Mouse (Mus musculus): Measurements from ENCODE around the gene Gm7173. TPM values are rescaled to one million over a fixed set of nuclear protein-coding genes. Genes with fewer than 3 reads are reported as not detected.

Gene Gm7173
- not detected for total RNA-seq (2022)

- no peak for DNase-seq (ENCODE audit: low spot score in 2 of 2)
Measured at GRCm38 (mm10) chrX:79516977-79517645, at the start of gene Gm7173. Gene Gm7173 (minus strand): TSS chrX:79517285.

GRCm38 (mm10) chrX:79517646-79518016 is 546 bp upstream of the Gm7173 start:
- no peak for DNase-seq (ENCODE audit: low spot score in 2 of 2)

GRCm38 (mm10) chrX:79316790-79317189 is 200.3 kb downstream of the Gm7173 start:
- no peak for DNase-seq (ENCODE audit: low spot score in 2 of 2)

Other genes starting within 250 kb of the Gm7173 start
- not detected for gene Mageb16, start 154.2 kb upstream of the Gm7173 start, total RNA-seq (2022)